Mouse (Mus musculus) gastrocnemius, postnatal 25 days (tissue): Measurements from ENCODE around the gene Exoc2. TPM values are rescaled to one million over a fixed set of nuclear protein-coding genes. Genes with fewer than 3 reads are reported as not detected.

Experiments
- DNase-seq: peaks from one replicate; pipeline ENCODE4 v3.0.0; 2022
- total RNA-seq, 2 experiments: library from RNA; stranded (reverse); gene quantifications; 1 replicate in 1 of 2; 2 replicates in 1 of 2; pipeline ENCODE4 v1.2.3; 2021

Exoc2 gene
- total RNA-seq, 2 experiments from 2014 or later: 11.7 to 12.2 TPM

GRCm38 (mm10) chr13:30971047-30971446 is 2.8 kb downstream of the Exoc2 start:
- DNase-seq: no peak

GRCm38 (mm10) chr13:30968311-30968710 is 5.6 kb downstream of the Exoc2 start:
- peak; percentile 18 for DNase-seq

- no peak for DNase-seq
Observed at GRCm38 (mm10) chr13:30966507-30966911, 7.4 kb downstream of the Exoc2 start.

- DNase-seq: no peak
Observed at GRCm38 (mm10) chr13:30961932-30962331, 12.0 kb downstream of the Exoc2 start.

GRCm38 (mm10) chr13:30960714-30961113 is 13.2 kb downstream of the Exoc2 start:
- no peak for DNase-seq

GRCm38 (mm10) chr13:30953580-30953979 is 20.3 kb downstream of the Exoc2 start:
- DNase-seq: no peak

- no peak for DNase-seq
Observed at GRCm38 (mm10) chr13:30952044-30952443, 21.8 kb downstream of the Exoc2 start.

- DNase-seq: no peak
Observed at GRCm38 (mm10) chr13:30949181-30949580, 24.7 kb downstream of the Exoc2 start.

- DNase-seq: no peak
Observed at GRCm38 (mm10) chr13:30947540-30947939, 26.4 kb downstream of the Exoc2 start, which contains the start of gene Hus1b. Hus1b (minus strand) TSS chr13:30947759.

- DNase-seq: no peak
Observed at GRCm38 (mm10) chr13:30947129-30947528, 26.8 kb downstream of the Exoc2 start.

- no peak for DNase-seq
Observed at GRCm38 (mm10) chr13:30945788-30946187, 28.1 kb downstream of the Exoc2 start.

GRCm38 (mm10) chr13:30932972-30933371 is 40.9 kb downstream of the Exoc2 start:
- no peak for DNase-seq

GRCm38 (mm10) chr13:30931613-30932012 is 42.3 kb downstream of the Exoc2 start:
- DNase-seq: no peak

GRCm38 (mm10) chr13:30929119-30929518 is 44.8 kb downstream of the Exoc2 start:
- DNase-seq: no peak

- no peak for DNase-seq
Observed at GRCm38 (mm10) chr13:30924269-30924668, 49.6 kb downstream of the Exoc2 start.

- DNase-seq: no peak
Observed at GRCm38 (mm10) chr13:30921914-30922313, 52.0 kb downstream of the Exoc2 start.

GRCm38 (mm10) chr13:30913757-30914156 is 60.1 kb downstream of the Exoc2 start:
- DNase-seq: no peak

GRCm38 (mm10) chr13:30913028-30913427 is 60.9 kb downstream of the Exoc2 start:
- DNase-seq: peak; percentile 47

GRCm38 (mm10) chr13:30911931-30912625 is 61.8 kb downstream of the Exoc2 start:
- DNase-seq: peak; percentile 54

GRCm38 (mm10) chr13:30910889-30911288 is 63.0 kb downstream of the Exoc2 start:
- no peak for DNase-seq

GRCm38 (mm10) chr13:30902286-30902685 is 71.6 kb downstream of the Exoc2 start:
- no peak for DNase-seq

- DNase-seq: no peak
Observed at GRCm38 (mm10) chr13:30901387-30902041, 72.4 kb downstream of the Exoc2 start.

- no peak for DNase-seq
Observed at GRCm38 (mm10) chr13:30894015-30894634, 79.8 kb downstream of the Exoc2 start.
